Mouse (Mus musculus): Measurements from ENCODE around the gene Rad23a. TPM values are rescaled to one million over a fixed set of nuclear protein-coding genes. Genes with fewer than 3 reads are reported as not detected.
"Not testable (repeated sequence)": the region's sequence is repeated elsewhere in the genome, so short reads cannot be mapped to it uniquely, and the experiment has no call there.

Rad23a gene
- total RNA-seq, 2 experiments from 2014 or later: 29.5 to 35.6 TPM

DNA sequence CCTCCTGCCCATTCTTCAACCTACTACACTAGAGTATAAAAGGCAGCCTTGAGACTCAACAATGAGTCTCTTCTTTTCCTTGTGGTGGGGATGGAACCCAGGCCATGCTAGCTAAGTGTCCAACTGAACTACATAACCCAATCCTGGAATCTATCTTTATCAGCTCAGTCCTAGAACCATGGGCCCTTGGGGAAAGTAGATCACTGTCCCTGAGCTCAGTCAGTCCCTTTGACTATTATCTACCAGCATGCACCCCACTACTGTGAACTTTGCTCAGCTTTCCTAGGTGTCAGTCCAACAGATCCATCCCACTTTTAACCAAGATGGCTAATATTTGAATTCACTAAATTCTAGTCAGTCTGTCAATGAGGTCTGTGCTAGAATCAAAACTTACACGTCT lies 1.0 kb upstream of the Rad23a start:
- no peak for ATAC-seq (ENCODE audit: poor library complexity, severe bottlenecking)

GRCm38 (mm10) chr8:84839875-84840247 lies 604 bp downstream of the Rad23a start:
- ATAC-seq (ENCODE audit: poor library complexity, severe bottlenecking): no peak

DNA sequence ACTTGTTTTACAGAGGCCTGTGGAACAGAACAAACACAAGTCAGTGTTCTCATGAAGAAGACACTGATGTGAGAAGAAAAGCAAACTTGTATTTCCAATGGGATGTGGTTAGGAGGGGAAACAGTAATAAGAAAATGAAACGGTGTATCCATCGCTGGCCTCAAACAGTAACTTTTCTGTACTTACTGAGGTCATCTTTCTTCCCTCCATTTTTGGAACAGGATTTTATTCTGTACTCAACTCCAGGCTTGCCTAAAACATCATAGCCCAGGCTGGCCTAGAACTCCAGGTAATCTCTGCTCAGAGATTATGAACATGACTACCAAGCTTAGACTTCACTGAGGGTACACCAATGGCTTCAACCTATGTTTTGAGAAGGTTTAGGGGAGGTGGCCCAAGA lies 1.1 kb downstream of the Rad23a start:
- ATAC-seq (ENCODE audit: poor library complexity, severe bottlenecking): no peak

DNA sequence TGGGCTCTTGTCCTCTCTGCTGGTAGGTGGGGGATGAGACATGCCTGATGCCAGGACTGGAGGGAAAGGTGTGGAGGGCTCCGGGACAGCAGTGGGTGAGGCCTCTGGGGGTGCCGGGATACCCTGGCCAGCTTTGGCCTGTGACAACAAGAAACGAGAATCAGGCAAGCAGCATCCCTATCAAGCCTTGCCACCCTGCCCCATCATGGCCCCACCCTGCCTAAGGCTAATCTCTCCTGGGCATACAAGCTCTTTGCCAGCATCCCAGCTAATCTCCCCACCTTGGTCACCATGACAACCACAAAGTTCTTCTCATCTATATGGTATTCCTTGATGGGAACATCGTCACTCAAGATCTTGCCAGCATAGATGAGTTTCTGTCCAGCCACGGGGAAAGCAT lies 2.0 kb downstream of the Rad23a start:
- ATAC-seq (ENCODE audit: poor library complexity, severe bottlenecking): no peak

DNA sequence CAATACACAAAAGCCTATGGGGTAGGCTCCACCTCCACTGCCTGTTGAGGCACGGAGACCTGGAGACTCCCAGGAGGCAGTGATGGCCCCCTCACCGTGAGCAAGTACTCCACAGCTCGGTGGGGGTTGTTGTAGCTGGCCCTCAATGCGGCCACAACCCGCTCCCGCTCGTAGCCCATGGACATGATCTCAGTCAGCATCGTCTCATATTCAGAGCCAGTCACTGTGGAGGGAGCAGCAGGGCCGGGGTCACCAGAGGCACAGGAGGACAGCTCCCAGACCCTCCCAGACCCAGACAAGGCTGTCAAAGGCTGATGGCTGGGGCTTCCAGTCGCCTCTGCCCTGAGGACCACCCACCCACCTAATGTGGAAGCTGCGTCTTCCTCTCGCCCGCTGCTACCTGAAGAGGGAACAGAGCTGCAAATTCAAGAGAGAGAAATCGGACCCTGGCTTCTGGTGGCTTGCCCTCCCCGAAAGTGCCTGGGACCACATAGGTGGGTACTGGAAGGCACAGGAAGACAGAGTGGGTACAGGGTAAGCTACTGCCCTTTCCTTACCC lies 2.5 kb downstream of the Rad23a start:
- no peak for ATAC-seq (ENCODE audit: poor library complexity, severe bottlenecking)

DNA sequence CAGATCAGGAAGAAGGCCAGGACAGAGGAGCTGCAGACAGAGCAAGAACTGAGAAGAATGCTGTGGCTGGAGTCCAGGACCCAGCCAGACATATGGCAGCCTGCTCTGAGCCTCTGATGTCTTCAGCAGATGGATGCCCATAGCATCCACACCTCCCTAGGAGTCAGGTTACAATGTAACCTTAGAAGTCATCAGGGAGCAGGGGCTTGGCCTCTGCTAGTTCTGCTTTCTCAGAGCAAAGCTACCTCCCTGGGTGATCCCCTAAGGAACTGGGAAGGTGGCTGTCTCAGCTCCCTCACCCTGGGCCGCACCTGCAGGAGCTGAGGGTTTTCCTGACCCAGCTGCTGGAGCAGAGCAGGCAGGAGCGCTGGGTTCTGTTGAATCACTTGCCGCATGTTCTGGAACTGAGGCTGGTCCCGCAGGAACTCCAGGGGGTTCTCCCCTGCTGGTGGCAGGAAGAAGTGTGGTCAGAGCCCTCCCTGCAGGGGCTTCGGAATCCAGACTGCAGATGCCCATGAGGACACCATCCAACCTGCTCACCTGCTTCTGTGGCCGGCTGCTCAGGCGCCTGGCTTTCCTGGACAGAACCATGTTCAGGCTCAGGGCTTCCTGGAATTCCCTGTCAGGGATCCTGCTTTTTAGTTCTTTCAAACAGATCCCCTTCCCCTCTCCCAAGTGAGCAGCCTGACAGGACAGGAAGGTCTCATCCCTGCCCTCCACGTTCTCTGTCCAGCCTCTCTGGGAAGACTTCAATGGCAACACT lies 3.1 kb downstream of the Rad23a start:
- no peak for ATAC-seq (ENCODE audit: poor library complexity, severe bottlenecking)

DNA sequence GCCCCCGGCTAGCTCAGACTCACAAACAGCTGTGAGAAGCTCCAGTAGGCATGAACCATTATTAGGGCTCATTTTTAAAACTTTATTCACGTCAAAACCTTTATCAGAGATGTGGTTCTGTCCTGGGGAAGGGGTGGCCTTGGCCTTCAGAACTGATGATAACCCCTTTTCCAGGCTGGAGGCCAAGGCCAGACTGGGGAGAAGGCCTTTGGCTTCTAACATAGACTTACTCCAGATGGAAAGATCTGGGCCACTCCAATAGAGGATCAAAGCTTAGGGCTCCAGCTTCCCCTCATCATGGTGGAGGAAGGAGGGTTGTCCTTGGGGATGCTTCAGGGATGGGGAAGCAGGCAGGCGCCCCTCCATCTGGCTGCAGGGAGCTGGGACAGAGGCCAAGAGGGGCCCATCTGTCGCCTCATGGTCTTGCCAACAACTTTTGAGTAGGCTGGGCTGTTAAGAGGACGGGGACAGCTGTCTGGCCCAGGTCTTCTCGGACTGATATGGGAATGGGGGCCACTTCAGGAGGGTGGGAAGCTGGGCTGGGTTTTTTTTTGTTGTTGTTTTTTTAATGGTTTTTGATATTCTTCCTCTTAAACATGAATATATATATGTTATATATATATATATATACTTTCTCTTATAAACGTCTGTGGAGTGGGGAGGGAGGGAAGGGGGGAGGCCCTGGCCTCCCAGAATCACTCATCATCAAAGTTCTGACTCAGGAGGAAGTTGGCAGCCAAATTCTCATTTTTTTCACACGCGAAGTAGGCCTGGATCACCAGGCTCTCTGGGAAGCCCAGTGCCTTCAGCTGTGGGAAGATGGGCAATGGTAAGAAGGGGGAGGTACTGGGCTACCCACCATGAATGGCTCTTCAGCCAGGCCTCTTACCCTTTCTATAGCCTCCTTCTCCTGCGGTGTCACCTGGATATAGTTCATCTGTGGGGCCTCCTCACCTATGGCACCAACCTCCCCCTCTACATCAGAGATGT lies 5.3 kb downstream of the Rad23a start:
- no peak for ATAC-seq (ENCODE audit: poor library complexity, severe bottlenecking)

DNA sequence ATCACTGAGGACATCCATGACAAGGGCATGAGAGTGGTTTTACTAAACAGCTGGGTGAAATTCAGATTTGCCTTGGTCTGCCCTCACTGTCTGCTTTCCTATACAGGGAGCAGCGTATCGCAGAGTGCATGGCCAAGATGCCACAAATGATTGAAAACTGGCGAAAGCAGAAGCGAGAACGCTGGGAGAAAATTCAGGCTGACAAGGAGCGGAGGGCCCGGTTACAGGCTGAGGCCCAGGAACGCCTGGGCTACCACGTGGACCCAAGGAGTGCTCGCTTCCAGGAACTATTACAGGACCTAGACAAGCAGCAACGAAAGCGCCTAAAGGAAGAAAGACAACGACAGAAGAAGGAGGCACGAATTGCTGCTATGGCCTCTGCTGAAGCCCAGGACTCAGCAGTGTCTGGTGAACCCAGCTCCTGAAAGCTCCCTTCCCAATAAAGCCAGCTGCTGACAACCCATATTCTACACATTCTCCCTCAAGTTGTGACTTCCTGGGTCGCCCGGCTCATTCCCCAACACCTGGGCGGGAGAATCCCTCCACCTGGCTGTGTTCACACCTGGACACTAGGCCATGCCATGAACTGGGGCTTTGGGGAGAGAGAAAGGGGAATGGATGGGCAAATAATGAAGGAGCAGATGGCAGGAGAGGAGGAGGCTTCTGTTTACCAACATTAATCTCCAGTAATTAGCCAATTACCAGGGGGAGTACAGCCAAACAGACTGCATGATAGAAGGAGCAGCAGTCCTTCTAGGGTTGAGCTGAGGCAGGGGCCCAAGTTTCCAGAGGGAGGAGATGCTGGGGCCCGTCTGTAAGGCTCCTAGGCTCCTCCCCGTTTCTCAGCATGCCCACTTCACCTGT lies 6.2 kb downstream of the Rad23a start:
- ATAC-seq (ENCODE audit: poor library complexity, severe bottlenecking): no peak

- ATAC-seq (ENCODE audit: poor library complexity, severe bottlenecking): no peak
Observed at GRCm38 (mm10) chr8:84832759-84833742, 7.4 kb downstream of the Rad23a start.

DNA sequence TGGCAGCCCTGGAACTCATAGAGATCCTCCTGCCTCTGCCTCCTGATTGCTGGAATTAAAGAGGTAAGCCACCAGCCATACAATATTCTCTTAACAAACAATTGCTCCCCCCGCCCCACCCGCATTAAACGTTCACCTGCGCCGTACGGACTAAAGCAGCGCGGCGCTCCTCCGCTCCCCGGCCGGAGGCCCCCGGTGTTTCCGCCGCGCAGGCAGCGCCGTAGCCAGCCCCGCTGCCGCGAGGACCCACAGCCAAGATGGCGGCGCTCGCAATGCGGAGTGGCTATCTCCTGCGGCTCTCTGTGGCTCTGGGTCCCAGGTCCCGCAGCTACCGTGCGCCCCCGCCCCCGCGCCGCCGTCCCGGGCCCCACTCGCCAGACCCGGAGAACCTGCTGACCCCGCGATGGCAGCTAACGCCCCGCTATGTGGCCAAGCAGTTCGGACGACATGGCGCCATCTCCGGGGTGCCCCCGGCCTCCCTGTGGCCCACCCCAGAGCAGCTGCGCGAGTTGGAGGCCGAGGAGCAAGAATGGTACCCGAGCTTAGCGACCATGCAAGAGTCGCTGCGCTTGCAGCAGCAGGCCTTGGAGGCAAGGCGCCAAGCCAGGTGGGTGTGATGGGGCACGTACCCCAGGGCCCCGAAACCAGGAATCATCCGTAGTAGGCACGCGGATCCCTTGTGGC lies 8.3 kb downstream of the Rad23a start:
- ATAC-seq (ENCODE audit: poor library complexity, severe bottlenecking): peak; percentile 96

GRCm38 (mm10) chr8:84831490-84831889 lies 9.0 kb downstream of the Rad23a start, which contains the start of gene Gadd45gip1:
Gene Gadd45gip1, plus strand, starts transcription at chr8:84831522.
- peak; percentile 92 for ATAC-seq (ENCODE audit: poor library complexity, severe bottlenecking)

GRCm38 (mm10) chr8:84826518-84826917 lies 13.9 kb downstream of the Rad23a start:
- ATAC-seq (ENCODE audit: poor library complexity, severe bottlenecking): not testable (repeated sequence)

- ATAC-seq (ENCODE audit: poor library complexity, severe bottlenecking): peak; percentile 62
Observed at GRCm38 (mm10) chr8:84825636-84826035, 14.8 kb downstream of the Rad23a start.

- peak; percentile 99 for ATAC-seq (ENCODE audit: poor library complexity, severe bottlenecking)
Observed at GRCm38 (mm10) chr8:84823653-84824052, 16.8 kb downstream of the Rad23a start.

- ATAC-seq (ENCODE audit: poor library complexity, severe bottlenecking): no peak
Observed at GRCm38 (mm10) chr8:84822723-84823122, 17.7 kb downstream of the Rad23a start, which contains the start of gene Dand5. Gene Dand5, minus strand, starts transcription at chr8:84822823.

GRCm38 (mm10) chr8:84816117-84816516 lies 24.3 kb downstream of the Rad23a start:
- no peak for ATAC-seq (ENCODE audit: poor library complexity, severe bottlenecking)

- peak; percentile 93 for ATAC-seq (ENCODE audit: poor library complexity, severe bottlenecking)
Observed at GRCm38 (mm10) chr8:84815547-84815946, 24.9 kb downstream of the Rad23a start.
